Mouse (Mus musculus) liver, embryonic 11.5 days (tissue): ENCODE measurements around the gene Fam110a. TPM values are rescaled to one million over a fixed set of nuclear protein-coding genes. Genes with fewer than 3 reads are reported as not detected.

ENCODE experiments used
- ATAC-seq: fragments of 200-750 bp; cut with Nextera tagmentation; replicated peaks from 2 replicates; pipeline ENCODE4 v1.8.0; 2017; ENCODE audit warnings: moderate number of reproducible peaks, mild to moderate bottlenecking, moderate TSS enrichment, moderate library complexity; ENCODE audit not compliant: low FRiP score
- DNase-seq: peaks from one replicate; pipeline ENCODE4 v3.0.0-alpha.2; 2017; ENCODE audit warnings: low spot score
- H3K27ac ChIP-seq: fragments of 300-500 bp; sonication (generic); 2 replicates; pipeline ENCODE4 v1.5.1; 2014; ENCODE audit warnings: mild to moderate bottlenecking, low read depth, low read length, control low read depth
- H3K27me3 ChIP-seq: fragments of 300-500 bp; sonication (generic); replicated peaks from 2 replicates; pipeline ENCODE4 v1.6.1; 2014; ENCODE audit warnings: low read length, mixed read lengths; ENCODE audit not compliant: control insufficient read depth, insufficient read depth
- H3K36me3 ChIP-seq: fragments of 300-500 bp; sonication (generic); 2 replicates; pipeline ENCODE4 v1.6.1; 2014; ENCODE audit warnings: mild to moderate bottlenecking, low read length, moderate library complexity, mixed read lengths; ENCODE audit not compliant: control insufficient read depth, insufficient read depth
- H3K4me1 ChIP-seq: fragments of 300-500 bp; sonication (generic); replicated peaks from 2 replicates; pipeline ENCODE4 v1.6.1; 2014; ENCODE audit warnings: low read length, mixed read lengths; ENCODE audit not compliant: control insufficient read depth, insufficient read depth
- H3K4me2 ChIP-seq: fragments of 300-500 bp; sonication (generic); 2 replicates; pipeline ENCODE4 v1.6.1; 2014; ENCODE audit warnings: mild to moderate bottlenecking, control low read depth, moderate library complexity
- H3K4me3 ChIP-seq: fragments of 300-500 bp; sonication (generic); 2 replicates; pipeline ENCODE4 v1.5.1; 2014; ENCODE audit warnings: low read depth, low read length, control low read depth
- H3K9ac ChIP-seq: fragments of 300-500 bp; sonication (generic); 2 replicates; pipeline ENCODE4 v1.6.1; 2014; ENCODE audit warnings: low read depth, low read length, control low read depth
- H3K9me3 ChIP-seq: fragments of 300-500 bp; sonication (generic); 2 replicates; pipeline ENCODE4 v1.6.1; 2016; ENCODE audit warnings: low read length, inconsistent platforms, mixed read lengths; ENCODE audit not compliant: control insufficient read depth
- WGBS: fragments of 180-500 bp; shearing (Covaris S2); extraction: QIAGEN DNeasy Blood & Tissue Kit; methylation state at CpG from one replicate; pipeline ENCODE4 v1.1.7; 2014; 5-methylcytosine and 5-hydroxymethylcytosine counted together
- polyA plus RNA-seq: library from polyadenylated mRNA; unstranded; fragments of >200 nt; fragmentation: Nextera tagmentation; extraction: Ambion mirVana; gene quantifications from 2 replicates; pipeline ENCODE4 v1.2.1, GENCODE M21; 2014

Gene Fam110a
- polyA plus RNA-seq, 1 experiment from 2014 or later: 17.0 TPM

- Histone ChIP-seq H3K4me2 (no peak overlapping the region), H3K4me1 (peaks cover 15% of the 10 kb centered on the region), H3K9ac (no peak overlapping the region), H3K36me3 (no peaks in the 10 kb centered on the region), H3K9me3 (no peaks in the 10 kb centered on the region), H3K27ac (no peak overlapping the region), H3K4me3 (no peak overlapping the region), H3K27me3 (0 out of 2 replicates have a peak, but pooled peaks cover 2% of the 10 kb centered on the region)
- ATAC-seq (no peak), DNase-seq (no peak)
- 52% methylated on average over 10 of the region's 10 CpGs for WGBS
Measured at GRCm38 (mm10) chr2:151962474-151962873, 17.5 kb downstream of the Fam110a start.

GRCm38 (mm10) chr2:151961284-151962196, 18.5 kb downstream of the Fam110a start:
- Histone ChIP-seq H3K27ac (no peak overlapping the region), H3K27me3 (no peaks in the 10 kb centered on the region), H3K9me3 (no peaks in the 10 kb centered on the region), H3K4me3 (no peak overlapping the region), H3K36me3 (no peaks in the 10 kb centered on the region), H3K4me2 (no peak overlapping the region), H3K9ac (no peak overlapping the region), H3K4me1 (peaks cover 15% of the 10 kb centered on the region)
- ATAC-seq (no peak), DNase-seq (no peak)
- 58% methylated on average over 9 of the region's 9 CpGs for WGBS

GRCm38 (mm10) chr2:151959274-151959673, 20.7 kb downstream of the Fam110a start:
- no peaks in the 10 kb centered on the region for H3K27me3 ChIP-seq
- ATAC-seq: peak; percentile 42
- no peak for DNase-seq
- peaks cover 12% of the 10 kb centered on the region for H3K4me1 ChIP-seq
- no peak overlapping the region for H3K9ac ChIP-seq
- no peak overlapping the region for H3K4me3 ChIP-seq
- no peaks in the 10 kb centered on the region for H3K9me3 ChIP-seq
- no peaks in the 10 kb centered on the region for H3K36me3 ChIP-seq
- 39% methylated on average over 5 of the region's 5 CpGs for whole genome bisulfite sequencing
- H3K4me2 ChIP-seq: no peak overlapping the region
- peak overlapping the region; percentile 3; the same call in 1 of the 2 replicates for H3K27ac ChIP-seq

GRCm38 (mm10) chr2:151956500-151957137, 23.4 kb downstream of the Fam110a start:
- H3K9ac ChIP-seq: no peak overlapping the region
- no peaks in the 10 kb centered on the region for H3K9me3 ChIP-seq
- no peak overlapping the region for H3K27ac ChIP-seq
- no peaks in the 10 kb centered on the region for H3K27me3 ChIP-seq
- no peak overlapping the region for H3K4me2 ChIP-seq
- DNase-seq: no peak
- peaks cover 2% of the 10 kb centered on the region; the same call in 1 of the 2 replicates for H3K4me1 ChIP-seq
- WGBS: 63% methylated on average over 4 of the region's 4 CpGs
- H3K4me3 ChIP-seq: no peak overlapping the region
- no peak for ATAC-seq
- H3K36me3 ChIP-seq: no peaks in the 10 kb centered on the region

- Histone ChIP-seq H3K9me3 (no peaks in the 10 kb centered on the region), H3K4me3 (no peak overlapping the region), H3K9ac (no peak overlapping the region), H3K36me3 (no peaks in the 10 kb centered on the region), H3K4me1 (no peaks in the 10 kb centered on the region), H3K27ac (no peak overlapping the region), H3K4me2 (no peak overlapping the region), H3K27me3 (no peaks in the 10 kb centered on the region)
- ATAC-seq: no peak
- no peak for DNase-seq
- WGBS: 77% methylated on average over 8 of the region's 8 CpGs
Measured at GRCm38 (mm10) chr2:151953665-151954064, 26.4 kb downstream of the Fam110a start.

GRCm38 (mm10) chr2:151949082-151949774, 30.8 kb downstream of the Fam110a start:
- Histone ChIP-seq H3K9me3 (no peaks in the 10 kb centered on the region), H3K9ac (no peak overlapping the region), H3K36me3 (no peaks in the 10 kb centered on the region), H3K27me3 (no peaks in the 10 kb centered on the region), H3K4me3 (no peak overlapping the region), H3K27ac (no peak overlapping the region), H3K4me1 (no peaks in the 10 kb centered on the region), H3K4me2 (no peak overlapping the region)
- DNase-seq: no peak
- no peak for ATAC-seq
- WGBS: 71% methylated on average over 2 of the region's 2 CpGs

- no peaks in the 10 kb centered on the region for H3K9me3 ChIP-seq
- H3K9ac ChIP-seq: no peak overlapping the region
- no peaks in the 10 kb centered on the region for H3K4me1 ChIP-seq
- H3K4me3 ChIP-seq: no peak overlapping the region
- DNase-seq (no peak), ATAC-seq (no peak)
- no peak overlapping the region for H3K27ac ChIP-seq
- no peaks in the 10 kb centered on the region for H3K36me3 ChIP-seq
- WGBS: 75% methylated on average over 7 of the region's 7 CpGs
- H3K4me2 ChIP-seq: no peak overlapping the region
- no peaks in the 10 kb centered on the region for H3K27me3 ChIP-seq
Measured at GRCm38 (mm10) chr2:151948311-151948710, 31.7 kb downstream of the Fam110a start.

GRCm38 (mm10) chr2:151947617-151948016, 32.4 kb downstream of the Fam110a start:
- no peaks in the 10 kb centered on the region for H3K27me3 ChIP-seq
- H3K4me3 ChIP-seq: no peak overlapping the region
- H3K9me3 ChIP-seq: no peaks in the 10 kb centered on the region
- no peak for ATAC-seq
- WGBS: 92% methylated on average over 2 of the region's 2 CpGs
- H3K4me2 ChIP-seq: no peak overlapping the region
- no peaks in the 10 kb centered on the region for H3K4me1 ChIP-seq
- H3K27ac ChIP-seq: no peak overlapping the region
- no peak overlapping the region for H3K9ac ChIP-seq
- no peaks in the 10 kb centered on the region for H3K36me3 ChIP-seq
- no peak for DNase-seq
